Mouse (Mus musculus) heart, adult 2 months (tissue): ENCODE measurements around the gene Hs6st3.

Experiments
- CTCF ChIP-seq: fragments of 200-600 bp; IDR thresholded peaks from 2 replicates; pipeline ENCODE4 v1.8.1; 2022; ENCODE audit warnings: antibody characterized with exemption, mild to moderate bottlenecking, moderate library complexity
- EP300 ChIP-seq: fragments of 200-500 bp; IDR thresholded peaks from 2 replicates; pipeline ENCODE4 v1.6.1; 2011; ENCODE audit warnings: low read depth, low read length, control low read depth; ENCODE audit not compliant: insufficient read depth

DNA sequence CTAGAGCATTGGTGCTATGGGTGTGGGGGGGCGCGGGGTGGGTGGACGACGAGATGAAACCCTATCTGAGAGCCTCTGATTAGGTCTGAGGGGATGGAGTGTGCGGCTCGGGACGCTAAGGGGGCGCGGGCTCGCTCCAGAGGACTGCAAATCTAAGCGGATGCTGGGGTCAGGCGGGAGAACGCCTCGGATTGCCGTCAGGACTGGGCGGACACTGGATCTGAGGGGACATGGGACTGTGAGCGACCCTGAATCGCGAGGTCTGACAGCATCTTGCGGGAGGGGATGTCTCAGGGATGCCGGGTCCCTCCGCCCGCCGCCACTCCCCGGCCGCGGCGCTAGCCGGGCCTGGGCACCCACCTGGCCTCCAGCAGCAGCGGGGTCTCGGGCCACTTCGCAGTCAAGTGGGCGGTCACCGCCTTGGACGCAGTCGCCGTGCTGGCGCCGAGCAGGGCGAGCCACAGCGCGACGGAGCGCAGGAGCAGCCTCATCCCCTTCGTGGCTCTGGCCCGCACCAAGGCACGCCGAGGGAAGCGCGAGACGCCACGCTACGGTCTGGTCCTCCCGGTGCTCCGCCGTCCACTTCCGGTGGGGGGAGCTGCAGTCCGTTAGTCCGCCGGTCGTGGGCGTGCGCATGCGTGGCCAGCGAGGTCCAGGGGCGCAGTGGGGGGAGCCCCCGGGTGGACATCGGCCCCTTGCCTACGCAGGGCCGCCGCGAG is 39.1 kb upstream of the Hs6st3 start, which contains the start of gene Uggt2:
- no peak for TF ChIP-seq EP300
- TF ChIP-seq CTCF: peak; percentile 67
